Mouse (Mus musculus) kidney, embryonic 14.5 days (tissue): ENCODE data around the gene Selp. TPM values are rescaled to one million over a fixed set of nuclear protein-coding genes. Genes with fewer than 3 reads are reported as not detected.

ENCODE experiments used
- ATAC-seq: fragments of 200-750 bp; cut with Nextera tagmentation; 2 replicates; pipeline ENCODE4 v1.8.0; 2017; ENCODE audit warnings: moderate number of reproducible peaks, mild to moderate bottlenecking, moderate TSS enrichment, moderate library complexity; ENCODE audit not compliant: low FRiP score, low TSS enrichment
- H3K27ac ChIP-seq: fragments of 300-500 bp; sonication (generic); 2 replicates; pipeline ENCODE4 v1.5.1; 2014; ENCODE audit warnings: low read depth, mild to moderate bottlenecking, low read length, moderate library complexity, mixed read lengths
- H3K27me3 ChIP-seq: fragments of 300-500 bp; sonication (generic); 2 replicates; pipeline ENCODE4 v1.6.1; 2014; ENCODE audit warnings: mild to moderate bottlenecking, low read length; ENCODE audit not compliant: control insufficient read depth, insufficient read depth
- H3K36me3 ChIP-seq: fragments of 300-500 bp; sonication (generic); 2 replicates; pipeline ENCODE4 v1.6.1; 2014; ENCODE audit warnings: low read length, mixed read lengths; ENCODE audit not compliant: control insufficient read depth, insufficient read depth
- H3K4me1 ChIP-seq: fragments of 300-500 bp; sonication (generic); 2 replicates; pipeline ENCODE4 v1.6.1; 2014; ENCODE audit warnings: low read length, mixed read lengths; ENCODE audit not compliant: control insufficient read depth, insufficient read depth
- H3K4me2 ChIP-seq: fragments of 300-500 bp; sonication (generic); replicated peaks from 2 replicates; pipeline ENCODE4 v1.6.1; 2014; ENCODE audit warnings: low read depth, mild to moderate bottlenecking, low read length
- H3K4me3 ChIP-seq: fragments of 300-500 bp; sonication (generic); 2 replicates; pipeline ENCODE4 v1.5.1; 2014; ENCODE audit warnings: mild to moderate bottlenecking, low read length
- H3K9ac ChIP-seq: fragments of 300-500 bp; sonication (generic); 2 replicates; pipeline ENCODE4 v1.6.1; 2014; ENCODE audit warnings: low read depth, mild to moderate bottlenecking, low read length, moderate library complexity
- H3K9me3 ChIP-seq: fragments of 300-500 bp; sonication (generic); 2 replicates; pipeline ENCODE4 v1.6.1; 2016; ENCODE audit warnings: low read length; ENCODE audit not compliant: control insufficient read depth
- whole genome bisulfite sequencing: fragments of 180-500 bp; shearing (Covaris S2); extraction: QIAGEN DNeasy Blood & Tissue Kit; methylation state at CpG from one replicate; pipeline ENCODE4 v1.1.7; 2014; 5-methylcytosine and 5-hydroxymethylcytosine counted together
- polyA plus RNA-seq: library from polyadenylated mRNA; unstranded; fragments of >200 nt; fragmentation: Nextera tagmentation; extraction: Ambion mirVana; gene quantifications from 2 replicates; pipeline ENCODE4 v1.2.1, GENCODE M21; 2014

Selp gene
- polyA plus RNA-seq, 1 experiment from 2014 or later = 0.32 TPM

GRCm38 (mm10) chr1:164184142-164184870 lies 69.2 kb downstream of the Selp start:
- peak; percentile 66; the same call in 1 of the 2 replicates for ATAC-seq
- Histone ChIP-seq H3K27ac (no peak overlapping the region), H3K27me3 (no peaks in the 10 kb centered on the region), H3K4me3 (peak overlapping the region; percentile 17; the same call in 1 of the 2 replicates), H3K4me1 (no peaks in the 10 kb centered on the region), H3K4me2 (peak overlapping the region; percentile 29; the same call in 1 of the 2 replicates), H3K9ac (no peak overlapping the region), H3K9me3 (no peaks in the 10 kb centered on the region), H3K36me3 (no peaks in the 10 kb centered on the region)
- WGBS = 53% methylated on average over 16 of the region's 16 CpGs

GRCm38 (mm10) chr1:164184871-164185223 lies 69.8 kb downstream of the Selp start:
- no peak for ATAC-seq
- WGBS = 46% methylated on average over 8 of the region's 8 CpGs
- H3K4me2 ChIP-seq = no peak overlapping the region

GRCm38 (mm10) chr1:164185316-164185715 lies 70.3 kb downstream of the Selp start:
- 78% methylated on average over 4 of the region's 4 CpGs for WGBS
- no peaks in the 10 kb centered on the region for H3K4me1 ChIP-seq
- no peak overlapping the region for H3K4me2 ChIP-seq
- H3K4me3 ChIP-seq = no peak overlapping the region
- H3K36me3 ChIP-seq = no peaks in the 10 kb centered on the region
- H3K27me3 ChIP-seq = no peaks in the 10 kb centered on the region
- ATAC-seq = no peak
- no peak overlapping the region for H3K9ac ChIP-seq
- H3K27ac ChIP-seq = no peak overlapping the region
- H3K9me3 ChIP-seq = no peaks in the 10 kb centered on the region

More at GRCm38 (mm10) chr1:164184871-164185223, 69.8 kb downstream of the Selp start:
- no peaks in the 10 kb centered on the region for H3K27me3 ChIP-seq
- no peak overlapping the region for H3K27ac ChIP-seq
- no peaks in the 10 kb centered on the region for H3K9me3 ChIP-seq
- H3K36me3 ChIP-seq = no peaks in the 10 kb centered on the region
- no peak overlapping the region for H3K4me3 ChIP-seq
- H3K9ac ChIP-seq = no peak overlapping the region
- no peaks in the 10 kb centered on the region for H3K4me1 ChIP-seq

- Histone ChIP-seq H3K4me3 (no peak overlapping the region), H3K9ac (no peak overlapping the region), H3K36me3 (no peaks in the 10 kb centered on the region), H3K27ac (no peak overlapping the region), H3K4me1 (no peaks in the 10 kb centered on the region), H3K9me3 (no peaks in the 10 kb centered on the region), H3K4me2 (no peak overlapping the region), H3K27me3 (no peaks in the 10 kb centered on the region)
- WGBS = 86% methylated on average over 1 of the region's 1 CpGs
- no peak for ATAC-seq
Measured at GRCm38 (mm10) chr1:164187002-164187560, 72.0 kb downstream of the Selp start.

- H3K9me3 ChIP-seq = no peaks in the 10 kb centered on the region
- H3K4me3 ChIP-seq = no peak overlapping the region
- H3K4me1 ChIP-seq = no peaks in the 10 kb centered on the region
- no peak for ATAC-seq
- H3K27ac ChIP-seq = no peak overlapping the region
- no peak overlapping the region for H3K9ac ChIP-seq
- H3K36me3 ChIP-seq = no peaks in the 10 kb centered on the region
- WGBS = 79% methylated on average over 4 of the region's 4 CpGs
- H3K27me3 ChIP-seq = no peaks in the 10 kb centered on the region
- H3K4me2 ChIP-seq = no peak overlapping the region
Measured at GRCm38 (mm10) chr1:164199551-164199950, 84.5 kb downstream of the Selp start.

Other genes starting within 250 kb of the Selp start
- 9.9 and 17.5 TPM in 2 replicates for gene Scyl3, start 186.2 kb upstream of the Selp start, polyA plus RNA-seq
- gene BC055324, start 120.5 kb upstream of the Selp start, polyA plus RNA-seq = 19.8 and 32.6 TPM in 2 replicates
- 9.5 and 9.6 TPM in 2 replicates for gene Mettl18, start 120.4 kb upstream of the Selp start, polyA plus RNA-seq
- not detected in 2 replicates for gene Sele, start 67.0 kb upstream of the Selp start, polyA plus RNA-seq
- gene Sell, start 53.3 kb upstream of the Selp start, polyA plus RNA-seq = 0.03 and 0.45 TPM in 2 replicates
- 0.21 and 0.27 TPM in 2 replicates for gene F5, start 36.6 kb downstream of the Selp start, polyA plus RNA-seq
- gene Slc19a2, start 133.8 kb downstream of the Selp start, polyA plus RNA-seq = 6.6 and 12.0 TPM in 2 replicates
- 10.2 and 11.3 TPM in 2 replicates for gene Ccdc181, start 160.3 kb downstream of the Selp start, polyA plus RNA-seq
- gene Nme7, start 188.9 kb downstream of the Selp start, polyA plus RNA-seq = 47.9 and 50.7 TPM in 2 replicates
- gene Blzf1, start 192.2 kb downstream of the Selp start, polyA plus RNA-seq = 23.9 and 25.4 TPM in 2 replicates